Mouse (Mus musculus): ENCODE results near the gene Kirrel. TPM values are rescaled to one million over a fixed set of nuclear protein-coding genes. Genes with fewer than 3 reads are reported as not detected.

Kirrel gene
- polyA plus RNA-seq, 1 experiment from 2014 or later: 1.3 TPM

- DNase-seq (ENCODE audit: low spot score): peak; percentile 48
These were observed 92.3 kb downstream of the Kirrel start for GRCm38 (mm10) chr3:87082235-87082634.

- DNase-seq (ENCODE audit: low spot score): no peak
These were observed 94.8 kb downstream of the Kirrel start for GRCm38 (mm10) chr3:87079751-87080150.

GRCm38 (mm10) chr3:87079301-87079700, 95.2 kb downstream of the Kirrel start:
- DNase-seq (ENCODE audit: low spot score): no peak

- DNase-seq (ENCODE audit: low spot score): no peak
These were observed 96.9 kb downstream of the Kirrel start for GRCm38 (mm10) chr3:87077681-87078080.

GRCm38 (mm10) chr3:87076899-87077298, 97.6 kb downstream of the Kirrel start:
- no peak for DNase-seq (ENCODE audit: low spot score)

GRCm38 (mm10) chr3:87076161-87076560, 98.4 kb downstream of the Kirrel start:
- DNase-seq (ENCODE audit: low spot score): no peak

- no peak for DNase-seq (ENCODE audit: low spot score)
These were observed 101.7 kb downstream of the Kirrel start for GRCm38 (mm10) chr3:87072612-87073515.

GRCm38 (mm10) chr3:87072191-87072590, 102.4 kb downstream of the Kirrel start:
- no peak for DNase-seq (ENCODE audit: low spot score)

- no peak for DNase-seq (ENCODE audit: low spot score)
These were observed 107.1 kb downstream of the Kirrel start for GRCm38 (mm10) chr3:87067396-87067975.

- no peak for DNase-seq (ENCODE audit: low spot score)
These were observed 120.6 kb downstream of the Kirrel start for GRCm38 (mm10) chr3:87053939-87054338.

- DNase-seq (ENCODE audit: low spot score): no peak
These were observed 126.7 kb downstream of the Kirrel start for GRCm38 (mm10) chr3:87047801-87048200.

GRCm38 (mm10) chr3:87041733-87042132, 132.8 kb downstream of the Kirrel start:
- DNase-seq (ENCODE audit: low spot score): no peak

GRCm38 (mm10) chr3:87038500-87038899, 136.0 kb downstream of the Kirrel start:
- DNase-seq (ENCODE audit: low spot score): no peak

GRCm38 (mm10) chr3:87034061-87034460, 140.5 kb downstream of the Kirrel start:
- DNase-seq (ENCODE audit: low spot score): no peak

- peak; percentile 72 for DNase-seq (ENCODE audit: low spot score)
These were observed 141.2 kb downstream of the Kirrel start for GRCm38 (mm10) chr3:87033357-87033756.

- peak; percentile 63 for DNase-seq (ENCODE audit: low spot score)
These were observed 143.7 kb downstream of the Kirrel start for GRCm38 (mm10) chr3:87030855-87031254.

Other genes starting within 250 kb of the Kirrel start
- 53.7 and 69.0 TPM in 2 replicates for gene Cd1d1, start 175.3 kb downstream of the Kirrel start, polyA plus RNA-seq (2015; fragmentation: Nextera tagmentation; extraction: Ambion mirVana)
- gene Fcrls, start 89.0 kb upstream of the Kirrel start, polyA plus RNA-seq (2015; fragmentation: Nextera tagmentation; extraction: Ambion mirVana): 0.99 and 1.7 TPM in 2 replicates
- gene Cd5l, start 183.1 kb upstream of the Kirrel start, polyA plus RNA-seq (2015; fragmentation: Nextera tagmentation; extraction: Ambion mirVana): 0.22 and 0.44 TPM in 2 replicates
- gene Fcrl1, start 201.6 kb upstream of the Kirrel start, polyA plus RNA-seq (2015; fragmentation: Nextera tagmentation; extraction: Ambion mirVana): 0.85 and 1.4 TPM in 2 replicates